Mouse (Mus musculus) c-Kit-positive CD71-positive TER-119-negative erythroid progenitor cells, embryonic 14.5 days (primary cell): ENCODE measurements around the gene Gga2.

ENCODE experiments used
- DNase-seq: peaks from one replicate; pipeline ENCODE4 v3.0.0-alpha.2; 2013; ENCODE audit warnings: low read depth

Gene Gga2

DNA sequence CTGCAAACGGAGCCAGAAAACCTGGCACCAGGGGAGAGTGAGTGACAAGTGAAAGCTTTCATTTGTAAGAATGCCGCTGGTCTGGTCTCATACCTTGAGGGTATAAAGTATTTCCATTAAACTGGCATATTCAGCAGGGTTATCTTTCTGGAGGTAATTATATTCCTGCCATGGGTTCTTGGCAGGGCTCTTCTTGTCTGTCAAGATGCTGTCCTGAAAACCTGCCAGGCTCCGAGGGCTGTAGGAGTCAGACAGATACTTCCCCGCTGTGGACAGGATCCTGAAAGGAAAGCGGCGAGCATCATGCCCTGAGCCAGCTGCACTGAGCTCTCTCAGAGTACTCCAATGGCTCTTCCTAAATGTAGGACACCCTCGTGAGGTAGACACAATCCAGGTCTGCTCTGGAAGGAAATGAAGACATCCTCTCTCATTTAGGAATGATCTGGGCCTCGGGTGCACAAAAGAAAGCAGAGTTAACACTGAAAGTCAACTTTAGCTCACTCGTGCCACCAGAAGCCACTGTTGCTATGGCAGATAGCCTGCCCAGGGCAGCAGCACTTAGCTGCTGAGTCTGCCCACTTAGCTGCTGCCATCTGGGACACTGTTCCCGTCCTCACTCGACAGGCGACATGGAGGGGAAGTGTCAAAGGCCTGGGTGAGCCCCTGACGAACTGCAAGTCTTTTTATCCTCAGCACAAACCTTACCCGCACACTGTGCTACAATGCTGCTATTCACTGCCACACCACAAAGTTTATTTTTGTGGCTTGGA, 84.0 kb downstream of the Gga2 start:
- DNase-seq = no peak
